Mouse (Mus musculus): ENCODE measurements at regions not wholly inside any gene's neighbourhood (a gene's known extent, or its start where the extent isn't known, plus 50 kb on each side); places are given as distances from the start of the nearest gene placed in this dataset.

GRCm38 (mm10) chr17:80891656-80892055 is 52.8 kb upstream of the Tmem178 start:
- TF ChIP-seq POLR2A (IDR thresholded peaks at IDR 0.05; ENCODE audit: borderline replicate concordance, extremely low read depth, low read depth, low read length) (no peak), CTCF (IDR thresholded peaks at IDR 0.05; ENCODE audit: insufficient read depth, low read length) (no peak)
- WGBS = 35% methylated on average over 5 of the region's 5 CpGs
- no peak overlapping the region for H3K4me3 ChIP-seq (replicated peaks; ENCODE audit: extremely low read depth, low read depth, low read length)
- DNase-seq = peak; percentile 44
- H3K4me1 ChIP-seq (ENCODE audit: control insufficient read depth, insufficient read depth, low read length) = peaks cover 4% of the 10 kb centered on the region; the same call in 1 of the 2 replicates

GRCm38 (mm10) chr17:80889095-80889494 is 55.3 kb upstream of the Tmem178 start:
- no peak for DNase-seq
- 87% methylated on average over 4 of the region's 4 CpGs for WGBS
- Histone ChIP-seq H3K4me1 (ENCODE audit: control insufficient read depth, insufficient read depth, low read length) (peaks cover 7% of the 10 kb centered on the region), H3K4me3 (replicated peaks; ENCODE audit: extremely low read depth, low read depth, low read length) (no peak overlapping the region)
- no peak for TF ChIP-seq CTCF (IDR thresholded peaks at IDR 0.05; ENCODE audit: insufficient read depth, low read length)
- TF ChIP-seq POLR2A (IDR thresholded peaks at IDR 0.05; ENCODE audit: borderline replicate concordance, extremely low read depth, low read depth, low read length) = no peak

- Histone ChIP-seq H3K4me1 (ENCODE audit: control insufficient read depth, insufficient read depth, low read length) (peaks cover 5% of the 10 kb centered on the region), H3K4me3 (replicated peaks; ENCODE audit: extremely low read depth, low read depth, low read length) (no peak overlapping the region)
- no peak for DNase-seq
- WGBS = 48% methylated on average over 8 of the region's 8 CpGs
- TF ChIP-seq POLR2A (IDR thresholded peaks at IDR 0.05; ENCODE audit: borderline replicate concordance, extremely low read depth, low read depth, low read length) (no peak), CTCF (IDR thresholded peaks at IDR 0.05; ENCODE audit: insufficient read depth, low read length) (no peak)
Observed at GRCm38 (mm10) chr17:80887749-80888119, 56.7 kb upstream of the Tmem178 start.

- DNase-seq = no peak
- no peak overlapping the region for H3K4me3 ChIP-seq (replicated peaks; ENCODE audit: extremely low read depth, low read depth, low read length)
- 61% methylated on average over 18 of the region's 18 CpGs for WGBS
- TF ChIP-seq POLR2A (IDR thresholded peaks at IDR 0.05; ENCODE audit: borderline replicate concordance, extremely low read depth, low read depth, low read length) = no peak
- no peak for TF ChIP-seq CTCF (IDR thresholded peaks at IDR 0.05; ENCODE audit: insufficient read depth, low read length)
- peaks cover 5% of the 10 kb centered on the region for H3K4me1 ChIP-seq (ENCODE audit: control insufficient read depth, insufficient read depth, low read length)
Observed at GRCm38 (mm10) chr17:80887021-80887748, 57.2 kb upstream of the Tmem178 start.

GRCm38 (mm10) chr17:80886211-80886701 is 58.2 kb upstream of the Tmem178 start:
- no peak for DNase-seq
- no peak for TF ChIP-seq CTCF (IDR thresholded peaks at IDR 0.05; ENCODE audit: insufficient read depth, low read length)
- no peak for TF ChIP-seq POLR2A (IDR thresholded peaks at IDR 0.05; ENCODE audit: borderline replicate concordance, extremely low read depth, low read depth, low read length)
- Histone ChIP-seq H3K4me1 (ENCODE audit: control insufficient read depth, insufficient read depth, low read length) (peaks cover 4% of the 10 kb centered on the region), H3K4me3 (replicated peaks; ENCODE audit: extremely low read depth, low read depth, low read length) (no peak overlapping the region)
- WGBS = 36% methylated on average over 3 of the region's 3 CpGs

- no peak overlapping the region for H3K4me3 ChIP-seq (replicated peaks; ENCODE audit: extremely low read depth, low read depth, low read length)
- TF ChIP-seq POLR2A (IDR thresholded peaks at IDR 0.05; ENCODE audit: borderline replicate concordance, extremely low read depth, low read depth, low read length) (no peak), CTCF (IDR thresholded peaks at IDR 0.05; ENCODE audit: insufficient read depth, low read length) (no peak)
- 79% methylated on average over 9 of the region's 9 CpGs for WGBS
- H3K4me1 ChIP-seq (ENCODE audit: control insufficient read depth, insufficient read depth, low read length) = peaks cover 2% of the 10 kb centered on the region; the same call in 1 of the 2 replicates
- DNase-seq = no peak
Observed at GRCm38 (mm10) chr17:80885706-80886105, 58.7 kb upstream of the Tmem178 start.

- H3K4me1 ChIP-seq (ENCODE audit: control insufficient read depth, insufficient read depth, low read length) = peaks cover 2% of the 10 kb centered on the region; the same call in 1 of the 2 replicates
- 83% methylated on average over 2 of the region's 2 CpGs for WGBS
- no peak for TF ChIP-seq POLR2A (IDR thresholded peaks at IDR 0.05; ENCODE audit: borderline replicate concordance, extremely low read depth, low read depth, low read length)
- TF ChIP-seq CTCF (IDR thresholded peaks at IDR 0.05; ENCODE audit: insufficient read depth, low read length) = no peak
- no peak for DNase-seq
- no peak overlapping the region for H3K4me3 ChIP-seq (replicated peaks; ENCODE audit: extremely low read depth, low read depth, low read length)
Observed at GRCm38 (mm10) chr17:80884886-80885285, 59.5 kb upstream of the Tmem178 start.

- Histone ChIP-seq H3K4me3 (replicated peaks; ENCODE audit: extremely low read depth, low read depth, low read length) (no peak overlapping the region), H3K4me1 (ENCODE audit: control insufficient read depth, insufficient read depth, low read length) (peaks cover 2% of the 10 kb centered on the region; the same call in 1 of the 2 replicates)
- TF ChIP-seq POLR2A (IDR thresholded peaks at IDR 0.05; ENCODE audit: borderline replicate concordance, extremely low read depth, low read depth, low read length) (no peak), CTCF (IDR thresholded peaks at IDR 0.05; ENCODE audit: insufficient read depth, low read length) (no peak)
- no peak for DNase-seq
- WGBS = 86% methylated on average over 3 of the region's 3 CpGs
Observed at GRCm38 (mm10) chr17:80882476-80882875, 62.0 kb upstream of the Tmem178 start.

- Histone ChIP-seq H3K4me1 (ENCODE audit: control insufficient read depth, insufficient read depth, low read length) (no peaks in the 10 kb centered on the region), H3K4me3 (replicated peaks; ENCODE audit: extremely low read depth, low read depth, low read length) (no peak overlapping the region)
- WGBS = 84% methylated on average over 4 of the region's 4 CpGs
- DNase-seq = no peak
- TF ChIP-seq POLR2A (IDR thresholded peaks at IDR 0.05; ENCODE audit: borderline replicate concordance, extremely low read depth, low read depth, low read length) (no peak), CTCF (IDR thresholded peaks at IDR 0.05; ENCODE audit: insufficient read depth, low read length) (no peak)
Observed at GRCm38 (mm10) chr17:80880325-80880724, 64.1 kb upstream of the Tmem178 start.

Data from lung, adult 2 months (tissue).